21 mouse cellular contexts compared by ENCODE assay signal in genomic region chr13:114055686-114056085, GRCm38 (mm10).
DNase-seq lines count a peak whose midpoint lies in the region; ATAC-seq and TF ChIP-seq lines count a peak whose summit lies in the region.
"Had no signal": no experiment of that assay in that cellular context is flagged by ENCODE, and none has a peak within 500 bp of the region (broad histone marks: within the 10 kb centered on the region; RNA-seq: fewer than 3 reads in every experiment).

No protein-coding gene starts in this region.

- ATAC-seq in cerebellum, adult (ENCODE audit: insufficient number of reproducible peaks, low FRiP score, low TSS enrichment): peak; percentile 81
- ATAC-seq in hindbrain, postnatal 0 days: peak; percentile 84
- ATAC-seq in liver, embryonic 11.5 days (replicated peaks; ENCODE audit: low FRiP score): no peak
- ATAC-seq: forebrain, postnatal 0 days; liver, embryonic 12.5 days had no signal

- intact Hi-C loops in left cerebral cortex, postnatal 4 days (cut with DNase I): no loop called here
- intact Hi-C loops in left cerebral cortex, postnatal 10 days (cut with DNase I): no loop called here
- intact Hi-C loops in left cerebral cortex, postnatal 36 days (cut with DNase I): no loop called here

- H3K4me2 ChIP-seq in hindbrain, postnatal 0 days (ENCODE audit: low read depth, low read length): no peak overlapping the region
- H3K4me2 ChIP-seq in liver, embryonic 11.5 days: no peak overlapping the region
- H3K4me2 ChIP-seq: embryonic facial prominence, embryonic 15.5 days; liver, embryonic 12.5 days; neural tube, embryonic 13.5 days; stomach, embryonic 15.5 days had no signal

- TF ChIP-seq CTCF in hindbrain, postnatal 0 days (IDR thresholded peaks at IDR 0.05; ENCODE audit: low read depth): no peak

- H3K4me1 ChIP-seq in hindbrain, postnatal 0 days (ENCODE audit: insufficient read depth, low read length): no peaks in the 10 kb centered on the region
- H3K4me1 ChIP-seq in liver, embryonic 11.5 days (replicated peaks; ENCODE audit: control insufficient read depth, insufficient read depth, low read length): no peaks in the 10 kb centered on the region
- H3K4me1 ChIP-seq: embryonic facial prominence, embryonic 15.5 days; liver, embryonic 12.5 days; megakaryocyte, embryonic 14.5 days; stomach, embryonic 15.5 days had no signal

- no peak overlapping the region for H3K27ac ChIP-seq in hindbrain, postnatal 0 days
- H3K27ac ChIP-seq in liver, embryonic 11.5 days (ENCODE audit: low read depth, low read length): no peak overlapping the region
- H3K27ac ChIP-seq: embryonic facial prominence, embryonic 15.5 days; heart, embryonic 10.5 days; layer of hippocampus, adult 2 months; liver, embryonic 12.5 days; neural tube, embryonic 13.5 days; stomach, embryonic 15.5 days had no signal

- H3K4me3 ChIP-seq in hindbrain, postnatal 0 days (ENCODE audit: low read length): no peak overlapping the region
- no peak overlapping the region for H3K4me3 ChIP-seq in liver, embryonic 11.5 days (ENCODE audit: low read depth, low read length)
- H3K4me3 ChIP-seq: embryonic facial prominence, embryonic 15.5 days; heart, embryonic 10.5 days; layer of hippocampus, adult 2 months; liver, embryonic 12.5 days; megakaryocyte, embryonic 14.5 days; neural tube, embryonic 13.5 days; stomach, embryonic 15.5 days had no signal

- DNase-seq in left cerebral cortex, postnatal 4 days: peak; percentile 68
- DNase-seq in left cerebral cortex, postnatal 10 days (ENCODE audit: extremely low spot score in 1 of 2, low spot score in 2 of 2): no peak
- DNase-seq in cerebellum, adult 8-10 months: peak; percentile 18
- peak; percentile 58 for DNase-seq in hindbrain, postnatal 0 days (ENCODE audit: low spot score)
- DNase-seq in left cerebral cortex, postnatal 36 days (ENCODE audit: low spot score in 2 of 2): no peak
- DNase-seq in liver, embryonic 11.5 days (ENCODE audit: low spot score): no peak
- DNase-seq: B cell, adult 2 months; forebrain, postnatal 0 days; kidney, adult 2 months; kidney, postnatal 14 days; lung, adult 2 months; right cerebral cortex, postnatal 14 days; thymus, adult 2 months had no signal

- no peaks in the 10 kb centered on the region for H3K27me3 ChIP-seq in hindbrain, postnatal 0 days (ENCODE audit: insufficient read depth, low read length)
- H3K27me3 ChIP-seq in liver, embryonic 11.5 days (replicated peaks; ENCODE audit: control insufficient read depth, insufficient read depth, low read length): no peaks in the 10 kb centered on the region
- H3K27me3 ChIP-seq: embryonic facial prominence, embryonic 15.5 days; liver, embryonic 12.5 days; megakaryocyte, embryonic 14.5 days; neural tube, embryonic 13.5 days; stomach, embryonic 15.5 days had no signal

- H3K36me3 ChIP-seq in hindbrain, postnatal 0 days (ENCODE audit: insufficient read depth, low read length): no peaks in the 10 kb centered on the region
- H3K36me3 ChIP-seq in liver, embryonic 11.5 days (ENCODE audit: control insufficient read depth, insufficient read depth, low read length): no peaks in the 10 kb centered on the region
- H3K36me3 ChIP-seq: embryonic facial prominence, embryonic 15.5 days; heart, embryonic 10.5 days; liver, embryonic 12.5 days; neural tube, embryonic 13.5 days; stomach, embryonic 15.5 days had no signal

- WGBS in hindbrain, postnatal 0 days: 40% methylated on average over 9 of the region's 9 CpGs
- 83% methylated on average over 9 of the region's 9 CpGs for WGBS in liver, embryonic 11.5 days

- no peak overlapping the region for H3K9ac ChIP-seq in hindbrain, postnatal 0 days (replicated peaks; ENCODE audit: low read length)
- H3K9ac ChIP-seq in liver, embryonic 11.5 days (ENCODE audit: low read depth, low read length): no peak overlapping the region
- H3K9ac ChIP-seq: embryonic facial prominence, embryonic 15.5 days; forebrain, postnatal 0 days; liver, embryonic 12.5 days; neural tube, embryonic 13.5 days; stomach, embryonic 15.5 days had no signal

- H3K9me3 ChIP-seq in hindbrain, postnatal 0 days (ENCODE audit: low read length): no peaks in the 10 kb centered on the region
- H3K9me3 ChIP-seq in liver, embryonic 11.5 days (ENCODE audit: control insufficient read depth, low read length): no peaks in the 10 kb centered on the region
- H3K9me3 ChIP-seq: embryonic facial prominence, embryonic 15.5 days; heart, embryonic 10.5 days; liver, embryonic 12.5 days; neural tube, embryonic 13.5 days; stomach, embryonic 15.5 days had no signal

Comparison
In these comparisons a context has a peak if more than half of its experiments do, and no peak if none do; other contexts are left out.
1. DNase-seq: peak in left cerebral cortex, postnatal 4 days (single experiment), cerebellum, adult 8-10 months (single experiment) and hindbrain, postnatal 0 days (single experiment); none in left cerebral cortex, postnatal 10 days (0 of 2), left cerebral cortex, postnatal 36 days (0 of 2) and liver, embryonic 11.5 days (single experiment).